Mouse (Mus musculus): ENCODE results near the gene Msrb3. TPM values are rescaled to one million over a fixed set of nuclear protein-coding genes. Genes with fewer than 3 reads are reported as not detected.
"Not testable (repeated sequence)": the region's sequence is repeated elsewhere in the genome, so short reads cannot be mapped to it uniquely, and the experiment has no call there.

Gene Msrb3
- total RNA-seq, 2 experiments from 2014 or later: 1.0 TPM

DNA sequence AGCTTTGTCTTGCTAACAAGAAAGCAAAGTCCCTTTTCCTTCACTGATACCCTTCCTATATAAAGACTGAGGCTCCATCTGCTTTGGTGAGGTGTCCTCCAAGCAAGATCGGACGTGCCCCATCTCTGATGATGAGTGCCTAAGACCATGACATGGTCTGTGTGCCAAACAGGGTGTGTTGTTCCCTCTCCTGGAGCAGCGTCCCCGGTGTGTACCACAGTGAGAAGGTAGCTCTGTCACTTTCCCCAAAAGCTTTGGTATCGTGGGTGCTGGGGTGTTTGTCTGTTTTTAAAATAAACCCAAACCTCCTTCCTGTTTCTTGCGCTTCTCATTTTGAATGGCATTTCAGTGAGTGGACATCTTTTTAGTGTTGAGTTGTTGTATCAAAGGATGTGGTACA is 139.0 kb downstream of the Msrb3 start:
- ATAC-seq (replicated peaks; ENCODE audit: poor library complexity): no peak

DNA sequence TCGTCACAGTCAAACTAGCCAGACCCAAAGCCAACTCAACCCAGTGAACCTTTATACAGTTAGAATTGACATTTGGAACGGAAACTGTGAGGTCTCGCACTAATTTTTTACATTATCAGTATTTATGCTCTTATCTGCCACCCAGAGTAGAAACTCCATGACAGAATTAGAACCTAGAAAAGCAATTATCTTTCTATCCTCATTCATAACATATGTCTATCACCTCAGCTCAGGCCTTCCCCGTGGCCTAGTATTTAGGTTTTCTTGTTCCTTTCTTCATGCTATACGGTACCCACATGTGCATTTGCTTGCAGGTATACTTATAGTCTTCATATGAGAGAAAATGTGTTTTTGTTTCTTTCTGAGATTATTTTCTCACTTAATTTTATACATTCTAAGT is 146.4 kb downstream of the Msrb3 start:
- ATAC-seq (replicated peaks; ENCODE audit: poor library complexity): peak; percentile 46

DNA sequence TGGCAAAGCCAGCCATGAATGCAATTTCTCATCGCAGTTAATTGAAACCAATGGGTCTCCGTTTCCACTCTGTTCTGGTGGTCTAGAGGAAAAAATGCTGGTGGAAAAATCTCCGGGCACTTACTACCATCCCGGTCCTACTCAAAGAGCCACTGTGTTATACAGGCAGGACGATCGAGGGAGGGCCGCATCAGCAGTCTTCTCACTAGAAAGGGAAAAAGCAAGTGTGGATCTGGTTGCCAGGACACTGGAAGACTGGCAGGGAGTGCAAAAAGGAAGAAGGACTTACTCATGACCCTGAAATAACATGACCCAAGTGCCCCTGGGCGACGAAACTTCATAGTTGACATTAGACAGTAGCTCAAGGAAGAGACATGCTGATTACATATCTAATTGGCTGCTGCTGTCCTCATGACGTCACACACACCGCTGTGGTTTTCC is 147.1 kb downstream of the Msrb3 start:
- ATAC-seq (replicated peaks; ENCODE audit: poor library complexity): peak; percentile 37; the same call in 1 of the 2 replicates

DNA sequence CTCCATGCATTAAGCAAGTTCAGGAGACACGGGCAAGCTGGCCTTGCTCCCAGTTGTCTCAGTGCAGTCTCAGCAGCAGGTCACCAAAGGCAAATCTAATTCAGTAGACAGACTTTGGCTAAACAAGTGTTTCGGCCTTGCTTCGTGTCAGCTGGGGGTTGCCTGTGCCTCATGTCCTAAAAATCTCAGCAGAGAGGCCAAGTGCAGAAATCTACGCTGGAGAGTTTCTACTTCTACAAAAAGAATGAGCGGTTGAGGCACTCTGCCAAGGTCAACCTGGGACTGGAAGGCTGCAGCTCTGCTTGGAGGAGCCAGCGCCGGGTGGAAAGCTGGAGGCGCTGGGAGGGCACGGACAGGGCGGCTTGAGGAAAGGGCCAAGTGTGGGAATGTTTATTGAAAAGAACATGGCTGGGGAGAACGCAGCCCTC is 147.6 kb downstream of the Msrb3 start:
- ATAC-seq (replicated peaks; ENCODE audit: poor library complexity): no peak

DNA sequence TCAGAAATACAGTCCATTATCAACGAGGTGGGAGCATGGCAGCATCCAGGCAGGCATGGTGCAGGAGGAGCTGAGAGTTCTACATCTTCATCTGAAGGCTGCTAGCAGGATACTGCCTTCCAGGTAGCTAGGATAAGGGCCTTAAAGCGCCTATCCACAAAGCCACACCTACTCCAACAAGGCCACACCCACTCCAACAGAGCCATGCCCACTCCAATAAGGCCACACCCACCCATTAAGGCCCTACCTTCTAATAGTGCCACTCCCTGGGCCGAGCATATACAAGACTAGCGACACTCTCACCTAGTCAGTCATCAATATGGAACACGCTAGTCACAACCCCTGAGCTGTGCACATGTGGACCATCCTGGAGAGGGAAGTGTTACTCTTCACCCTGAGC is 149.3 kb downstream of the Msrb3 start:
- ATAC-seq (replicated peaks; ENCODE audit: poor library complexity): not testable (repeated sequence)

GRCm38 (mm10) chr10:120748156-120748555 is 150.7 kb downstream of the Msrb3 start:
- ATAC-seq (replicated peaks; ENCODE audit: poor library complexity): no peak

DNA sequence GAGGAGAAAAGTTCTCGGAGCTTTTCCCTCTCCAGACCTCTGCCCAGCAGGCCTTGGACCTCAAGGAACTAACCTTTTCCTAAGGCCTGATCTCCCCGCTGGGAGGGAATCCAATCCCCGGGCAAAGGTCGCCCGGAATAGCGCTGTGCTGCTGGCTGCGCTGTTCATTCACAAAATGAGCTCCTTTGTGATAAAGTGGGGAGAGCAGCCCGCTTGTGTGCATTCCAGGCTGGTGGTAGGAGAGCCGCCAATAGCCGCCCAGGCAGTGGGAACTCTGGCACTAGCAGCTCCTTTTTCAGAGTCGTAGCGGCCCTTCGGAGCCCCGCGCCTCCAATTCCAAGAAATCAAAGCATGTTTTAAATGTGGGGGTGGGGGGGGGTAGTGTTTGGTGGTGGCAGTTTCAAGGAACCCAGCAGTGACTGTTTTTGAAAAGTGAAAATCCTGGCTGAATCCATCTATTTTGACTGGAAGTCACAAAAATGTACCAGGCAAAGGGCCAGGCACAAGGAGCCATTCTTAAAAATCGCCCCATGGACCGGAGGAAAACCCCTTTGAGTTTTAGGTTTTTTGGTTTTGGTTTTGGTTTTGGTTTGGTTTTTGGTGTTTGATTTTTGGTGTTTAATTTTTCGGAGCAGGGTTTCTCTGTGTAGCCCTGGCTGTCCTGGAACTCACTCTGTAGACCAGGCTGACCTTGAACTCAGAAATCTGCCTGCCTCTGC is 153.6 kb downstream of the Msrb3 start:
- ATAC-seq (replicated peaks; ENCODE audit: poor library complexity): peak; percentile 48

DNA sequence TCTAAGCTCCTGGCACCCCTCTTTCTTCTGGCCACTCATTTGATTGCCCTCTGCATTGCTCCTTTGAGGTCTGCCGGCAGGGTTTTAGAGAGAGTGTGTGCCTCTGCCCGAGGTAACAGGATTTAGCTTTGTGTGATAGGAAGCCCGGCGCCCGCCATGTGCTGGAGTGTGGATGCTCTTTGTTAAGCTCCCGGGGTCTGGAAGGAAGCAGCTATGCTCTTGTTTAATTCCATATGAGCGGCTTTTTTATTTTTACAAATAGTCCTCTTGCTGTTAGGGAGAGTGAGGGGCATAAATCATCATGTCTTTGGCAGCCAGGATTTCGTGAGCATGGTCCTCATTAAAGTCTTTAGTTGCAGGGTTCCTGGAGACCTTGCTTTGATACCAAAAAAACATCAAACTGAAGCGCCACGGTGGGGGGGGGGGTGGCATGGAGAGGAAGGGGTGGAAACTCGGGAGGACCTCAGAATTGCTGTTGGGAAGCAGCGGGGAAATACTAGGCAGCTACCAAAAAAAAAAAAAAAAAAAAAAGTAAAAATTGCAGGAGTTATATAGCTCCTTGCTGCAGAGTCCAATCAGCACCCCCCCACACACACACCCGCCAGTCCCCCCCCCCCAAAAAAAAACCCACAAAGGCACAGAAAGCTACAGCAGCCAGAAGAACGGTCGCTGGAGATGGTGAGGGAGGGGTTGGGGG is 154.3 kb downstream of the Msrb3 start:
- ATAC-seq (replicated peaks; ENCODE audit: poor library complexity): peak; percentile 35; the same call in 1 of the 2 replicates

DNA sequence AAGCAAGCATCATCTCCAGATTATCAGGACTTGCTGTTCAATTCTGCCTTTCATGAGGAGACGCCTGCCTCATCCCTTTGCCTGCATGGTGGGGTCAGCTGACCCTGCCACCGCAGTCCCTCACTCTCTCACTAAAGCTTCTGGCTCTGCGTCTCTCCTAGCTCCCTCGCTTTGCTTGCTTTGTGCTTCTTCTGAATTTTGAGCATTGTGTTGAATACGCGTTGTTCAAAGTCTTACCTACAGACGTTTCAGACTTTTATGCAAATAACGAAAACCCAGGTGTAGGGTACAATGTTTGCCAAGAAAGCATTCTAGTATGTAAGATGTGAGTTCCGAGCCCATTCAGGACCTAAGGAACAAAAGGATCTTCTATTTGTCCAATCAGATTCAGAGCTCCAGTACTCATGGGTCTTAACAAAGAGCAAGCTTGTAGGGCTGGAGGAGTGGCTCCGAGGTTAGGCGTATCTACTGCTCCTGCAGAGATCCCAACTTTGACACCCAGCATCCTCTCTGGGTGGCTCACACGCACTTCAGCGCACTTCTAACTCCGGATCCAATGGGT is 162.3 kb downstream of the Msrb3 start:
- no peak for ATAC-seq (replicated peaks; ENCODE audit: poor library complexity)

DNA sequence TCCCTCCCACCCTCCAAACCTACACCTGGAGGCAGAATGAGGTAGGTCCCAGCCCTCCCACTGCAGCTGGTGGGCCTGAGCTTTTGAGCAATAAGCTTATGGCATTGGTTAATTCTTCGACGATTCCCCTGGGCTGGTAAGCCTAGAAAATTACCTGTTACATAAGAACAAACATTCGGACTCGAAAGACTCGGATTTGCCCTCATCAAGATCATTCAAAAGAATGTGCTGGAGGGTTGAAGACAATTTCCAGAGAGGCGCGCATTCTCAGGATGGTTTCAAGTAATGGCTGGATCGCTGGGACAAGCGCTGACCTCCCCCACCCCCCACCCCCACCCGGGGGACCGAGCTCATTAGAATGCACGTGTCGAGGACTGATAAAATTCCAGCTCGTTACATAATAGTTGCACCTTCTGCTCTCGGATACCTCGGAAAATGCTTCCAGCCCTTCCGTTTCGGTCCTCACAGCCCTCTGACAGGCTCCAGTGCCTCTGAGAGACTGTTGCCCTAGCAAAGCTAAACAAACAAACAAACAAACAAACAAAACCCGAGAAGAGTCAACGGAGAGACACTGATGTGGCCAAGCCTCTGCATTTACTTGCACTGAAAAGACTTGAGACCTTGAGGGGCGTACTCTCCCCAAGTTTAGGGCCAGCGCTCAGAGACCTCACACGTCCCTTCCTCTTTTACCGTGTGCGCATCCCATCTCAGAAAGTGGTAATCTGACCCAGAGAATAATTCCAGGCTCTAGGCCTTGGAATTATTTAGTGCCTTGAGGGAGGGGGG is 163.0 kb downstream of the Msrb3 start:
- ATAC-seq (replicated peaks; ENCODE audit: poor library complexity): peak; percentile 55

DNA sequence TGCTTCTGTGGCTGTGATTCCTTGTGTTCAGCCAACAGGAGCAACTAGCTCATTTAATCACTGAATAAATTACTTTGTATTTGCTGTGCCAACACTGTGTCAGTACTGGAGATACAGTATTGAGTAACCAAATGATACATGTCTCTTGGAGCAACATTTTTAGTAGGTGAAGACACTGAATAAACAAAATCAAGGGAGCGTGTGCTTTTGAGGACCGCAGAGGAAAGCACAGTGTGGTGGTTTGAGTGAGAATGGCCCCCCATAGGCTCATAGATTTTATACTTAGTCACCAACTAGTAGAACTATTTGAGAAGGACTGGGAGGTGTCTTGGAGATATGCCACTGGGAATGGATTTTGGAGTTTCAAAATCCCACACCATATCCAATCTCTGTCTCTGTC is 164.5 kb downstream of the Msrb3 start:
- ATAC-seq (replicated peaks; ENCODE audit: poor library complexity): no peak

Other genes with a start within 250 kb of the Msrb3 start
- 10.7 and 13.5 TPM in 2 replicates for gene Lemd3, start 80.2 kb upstream of the Msrb3 start, total RNA-seq (2015)
- gene Lemd3, start 80.2 kb upstream of the Msrb3 start, total RNA-seq (2017): 12.9 and 13.7 TPM in 2 replicates
- 0.05 TPM in 1 of 2 replicates, not detected in the other for gene Wif1, start 134.9 kb upstream of the Msrb3 start, total RNA-seq (2015)
- not detected in 2 replicates for gene Wif1, start 134.9 kb upstream of the Msrb3 start, total RNA-seq (2017)